Mouse (Mus musculus) small intestine, adult 2 months (tissue): ENCODE data around the gene Cyp4a10.

Experiments used
- CTCF ChIP-seq: fragments of 200-500 bp; IDR thresholded peaks from 2 replicates; pipeline ENCODE4 v1.5.1; 2012; ENCODE audit warnings: low read depth, mild to moderate bottlenecking, control low read depth, inconsistent platforms, low read length, moderate library complexity, mixed read lengths; ENCODE audit not compliant: insufficient replicate concordance, insufficient read length; ENCODE audit errors: extremely low read depth
- POLR2A ChIP-seq: fragments of 200-500 bp; IDR thresholded peaks from 2 replicates; pipeline ENCODE4 v1.6.1; 2012; ENCODE audit warnings: low read depth, mild to moderate bottlenecking, control low read depth, inconsistent platforms, low read length, moderate library complexity

DNA sequence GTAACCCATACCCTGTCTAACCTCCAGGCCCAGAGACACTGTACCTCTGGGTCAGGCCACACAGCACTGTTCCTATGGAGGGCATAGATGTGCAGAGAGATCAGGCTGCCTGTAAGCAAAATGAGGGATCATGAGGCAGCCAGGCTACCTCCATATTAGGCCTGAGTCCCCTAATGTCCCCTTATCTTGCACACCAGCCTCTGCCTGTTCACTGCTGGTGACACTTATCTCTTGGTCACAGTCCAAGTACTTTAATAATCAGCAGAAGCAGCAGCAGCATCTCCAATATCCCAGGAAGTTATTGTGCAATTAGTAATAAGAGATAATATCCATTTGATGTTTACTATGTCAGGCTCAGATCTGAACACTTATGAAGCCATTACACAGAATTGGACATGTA lies 65.0 kb downstream of the Cyp4a10 start:
- TF ChIP-seq CTCF (no peak), POLR2A (no peak)
